Mouse (Mus musculus) megakaryocyte, embryonic 14.5 days (primary cell): ENCODE measurements around the gene Kat8. TPM values are rescaled to one million over a fixed set of nuclear protein-coding genes. Genes with fewer than 3 reads are reported as not detected.
A peak's percentile ranks its signal among the peaks of the same experiment; 100 is the strongest.
"Not testable (repeated sequence)": the region's sequence is repeated elsewhere in the genome, so short reads cannot be mapped to it uniquely, and the experiment has no call there.

ENCODE experiments used
- H3K27me3 ChIP-seq: replicated peaks from 2 replicates; pipeline ENCODE3; 2012; ENCODE audit warnings: inconsistent platforms
- H3K36me3 ChIP-seq: replicated peaks from 2 replicates; pipeline ENCODE3; 2012; ENCODE audit warnings: low read length, inconsistent platforms, mixed read lengths
- H3K4me1 ChIP-seq: 2 replicates; pipeline ENCODE4 v1.6.1; 2012; ENCODE audit warnings: inconsistent platforms
- H3K4me3 ChIP-seq: replicated peaks from 2 replicates; pipeline ENCODE3; 2012; ENCODE audit warnings: moderate library complexity, mild to moderate bottlenecking, inconsistent platforms
- H3K9me3 ChIP-seq: 2 replicates; pipeline ENCODE4 v1.6.1; 2012; ENCODE audit warnings: inconsistent platforms
- FLI1 ChIP-seq: IDR thresholded peaks from 2 replicates; pipeline ENCODE4 v1.6.1; 2012; ENCODE audit warnings: low read length, inconsistent platforms, mixed read lengths
- GATA1 ChIP-seq: IDR thresholded peaks from 3 replicates; pipeline ENCODE4 v1.6.1; 2012; ENCODE audit warnings: mixed read lengths, low read length, inconsistent platforms, borderline replicate concordance
- polyA plus RNA-seq: library from polyadenylated mRNA; stranded (reverse); fragments of >175 nt; gene quantifications from 2 replicates; pipeline ENCODE4 v1.2.3, GENCODE M21; 2012; ENCODE audit warnings: low replicate concordance; ENCODE audit not compliant: insufficient read depth

Gene Kat8
- polyA plus RNA-seq, 1 experiment, result 4.8 TPM

- no peak overlapping the region for H3K4me3 ChIP-seq
- H3K27me3 ChIP-seq, result peaks cover 8% of the 10 kb centered on the region
- peaks cover 23% of the 10 kb centered on the region for H3K36me3 ChIP-seq
- peaks cover 62% of the 10 kb centered on the region for H3K4me1 ChIP-seq
- no peaks in the 10 kb centered on the region for H3K9me3 ChIP-seq
- TF ChIP-seq FLI1, result no peak
Measured at GRCm38 (mm10) chr7:127930636-127931035, 18.3 kb downstream of the Kat8 start.

- no peaks in the 10 kb centered on the region for H3K9me3 ChIP-seq
- peaks cover 8% of the 10 kb centered on the region for H3K27me3 ChIP-seq
- H3K36me3 ChIP-seq, result peaks cover 14% of the 10 kb centered on the region
- H3K4me1 ChIP-seq, result peaks cover 71% of the 10 kb centered on the region
- H3K4me3 ChIP-seq, result no peak overlapping the region
- TF ChIP-seq GATA1, result no peak
- TF ChIP-seq FLI1, result no peak
Measured at GRCm38 (mm10) chr7:127931351-127932135, 19.2 kb downstream of the Kat8 start.

GRCm38 (mm10) chr7:127932273-127933031 lies 20.1 kb downstream of the Kat8 start:
- Histone ChIP-seq H3K4me1 (peaks cover 68% of the 10 kb centered on the region), H3K36me3 (peaks cover 5% of the 10 kb centered on the region), H3K9me3 (no peaks in the 10 kb centered on the region), H3K27me3 (peaks cover 8% of the 10 kb centered on the region), H3K4me3 (no peak overlapping the region)
- no peak for TF ChIP-seq FLI1
- TF ChIP-seq GATA1, result no peak

GRCm38 (mm10) chr7:127934075-127934474 lies 21.8 kb downstream of the Kat8 start:
- TF ChIP-seq GATA1 (no peak), FLI1 (no peak)
- H3K4me3 ChIP-seq, result no peak overlapping the region
- H3K4me1 ChIP-seq, result peaks cover 56% of the 10 kb centered on the region

GRCm38 (mm10) chr7:127935028-127935722 lies 22.9 kb downstream of the Kat8 start:
- no peaks in the 10 kb centered on the region for H3K27me3 ChIP-seq
- no peaks in the 10 kb centered on the region for H3K9me3 ChIP-seq
- H3K36me3 ChIP-seq, result no peaks in the 10 kb centered on the region
- peaks cover 45% of the 10 kb centered on the region for H3K4me1 ChIP-seq
- peak overlapping the region; percentile 96 for H3K4me3 ChIP-seq
- TF ChIP-seq FLI1 (no peak), GATA1 (no peak)

More at GRCm38 (mm10) chr7:127934075-127934474, 21.8 kb downstream of the Kat8 start:
- Histone ChIP-seq H3K36me3 (no peaks in the 10 kb centered on the region), H3K27me3 (peaks cover 8% of the 10 kb centered on the region), H3K9me3 (no peaks in the 10 kb centered on the region)

- Histone ChIP-seq H3K27me3 (no peaks in the 10 kb centered on the region), H3K4me3 (peak overlapping the region; percentile 96), H3K9me3 (no peaks in the 10 kb centered on the region), H3K4me1 (peaks cover 44% of the 10 kb centered on the region), H3K36me3 (no peaks in the 10 kb centered on the region)
- TF ChIP-seq GATA1 (no peak), FLI1 (no peak)
Measured at GRCm38 (mm10) chr7:127935748-127936159, 23.4 kb downstream of the Kat8 start.

GRCm38 (mm10) chr7:127936216-127936884 lies 24.0 kb downstream of the Kat8 start:
- Histone ChIP-seq H3K4me3 (peak overlapping the region; percentile 96), H3K36me3 (no peaks in the 10 kb centered on the region), H3K4me1 (peaks cover 47% of the 10 kb centered on the region), H3K27me3 (peaks cover 2% of the 10 kb centered on the region), H3K9me3 (no peaks in the 10 kb centered on the region)
- no peak for TF ChIP-seq GATA1
- no peak for TF ChIP-seq FLI1

- H3K27me3 ChIP-seq, result peaks cover 42% of the 10 kb centered on the region
- H3K4me1 ChIP-seq, result peaks cover 23% of the 10 kb centered on the region; the same call in 1 of the 2 replicates
- H3K36me3 ChIP-seq, H3K9me3 ChIP-seq, H3K4me3 ChIP-seq: not testable (repeated sequence)
Measured at GRCm38 (mm10) chr7:127942097-127942496, 29.8 kb downstream of the Kat8 start.

- TF ChIP-seq FLI1 (no peak), GATA1 (no peak)
- Histone ChIP-seq H3K4me1 (peaks cover 44% of the 10 kb centered on the region), H3K27me3 (peaks cover 43% of the 10 kb centered on the region), H3K4me3 (peak overlapping the region; percentile 10), H3K36me3 (no peaks in the 10 kb centered on the region), H3K9me3 (no peaks in the 10 kb centered on the region)
Measured at GRCm38 (mm10) chr7:127944614-127945013, 32.3 kb downstream of the Kat8 start.
